Mouse (Mus musculus) skeletal muscle tissue, adult 2 months (tissue): ENCODE data around the gene Strip1.
"Not testable (repeated sequence)": the region's sequence is repeated elsewhere in the genome, so short reads cannot be mapped to it uniquely, and the experiment has no call there.

Experiments used
- DNase-seq: peaks from one replicate; pipeline ENCODE4 v3.0.0-alpha.2; 2012; ENCODE audit warnings: low read depth, low spot score

Gene Strip1

DNA sequence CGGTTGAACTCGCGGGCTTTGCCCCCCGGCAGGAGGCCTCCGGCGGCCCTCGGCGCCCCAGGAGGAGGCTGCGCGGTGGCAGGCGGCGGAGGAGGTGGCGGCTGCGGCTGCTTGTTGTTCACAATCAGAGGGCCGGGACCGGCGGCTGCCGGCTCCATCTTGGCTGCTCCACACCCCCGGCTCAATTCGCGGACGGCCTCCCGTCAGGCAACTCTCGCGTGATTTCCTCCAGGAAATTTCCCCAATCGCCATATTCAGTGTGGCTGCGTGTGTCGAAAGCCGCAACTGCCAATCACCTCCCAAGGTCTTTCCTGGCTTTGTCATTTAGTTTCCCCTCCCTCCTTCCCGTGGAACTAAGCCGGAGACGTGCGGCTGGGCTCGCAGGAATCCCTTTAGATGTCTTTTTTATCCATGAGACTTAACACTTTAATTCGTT, at the start of gene Strip1:
TSS of gene Strip1 (minus strand) at position 172 of the 436 bp plus-strand sequence.
- DNase-seq = peak; percentile 95

GRCm38 (mm10) chr3:107680790-107681576, 49.5 kb upstream of the Strip1 start:
- DNase-seq = no peak

DNA sequence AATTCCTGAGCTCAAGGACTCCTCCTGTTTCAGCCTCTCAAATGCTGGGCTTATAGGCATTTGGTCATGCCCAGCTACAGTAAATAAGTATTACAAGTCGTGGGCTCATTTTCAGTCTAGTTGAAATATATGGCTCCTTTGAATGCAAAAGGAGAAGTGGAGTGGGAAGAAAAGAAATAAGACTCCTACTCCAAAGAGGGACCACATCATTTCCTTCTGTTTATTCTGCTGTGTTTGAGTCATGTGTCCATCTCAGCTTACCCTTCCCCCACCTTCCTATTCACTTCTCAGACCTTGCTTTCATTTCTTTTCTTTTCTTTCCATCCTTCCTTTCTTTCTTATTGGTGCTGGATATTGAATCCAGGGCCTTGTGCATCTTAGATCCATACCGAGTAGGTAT, 40.0 kb upstream of the Strip1 start:
- DNase-seq = no peak

GRCm38 (mm10) chr3:107670500-107670899, 39.0 kb upstream of the Strip1 start:
- DNase-seq = no peak

DNA sequence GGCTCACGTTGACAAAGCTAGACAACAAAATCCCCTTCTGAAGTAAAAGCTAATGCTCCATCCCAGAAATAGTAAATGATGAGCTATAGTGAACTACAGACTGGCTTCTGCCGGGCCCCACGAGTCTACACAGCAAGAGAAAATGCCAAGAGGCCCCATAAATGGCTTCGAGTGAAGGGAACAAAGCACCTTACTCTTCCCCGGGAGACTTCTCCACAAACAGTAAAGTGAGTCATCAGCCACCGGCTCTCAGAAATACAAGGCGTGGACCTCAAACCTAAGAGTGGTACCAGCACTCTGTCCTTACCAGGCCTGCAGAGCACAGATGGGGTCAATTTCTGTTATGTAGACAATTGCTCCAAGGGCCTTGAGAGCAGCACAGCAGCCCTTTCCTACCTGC, 37.3 kb upstream of the Strip1 start:
- DNase-seq = no peak

DNA sequence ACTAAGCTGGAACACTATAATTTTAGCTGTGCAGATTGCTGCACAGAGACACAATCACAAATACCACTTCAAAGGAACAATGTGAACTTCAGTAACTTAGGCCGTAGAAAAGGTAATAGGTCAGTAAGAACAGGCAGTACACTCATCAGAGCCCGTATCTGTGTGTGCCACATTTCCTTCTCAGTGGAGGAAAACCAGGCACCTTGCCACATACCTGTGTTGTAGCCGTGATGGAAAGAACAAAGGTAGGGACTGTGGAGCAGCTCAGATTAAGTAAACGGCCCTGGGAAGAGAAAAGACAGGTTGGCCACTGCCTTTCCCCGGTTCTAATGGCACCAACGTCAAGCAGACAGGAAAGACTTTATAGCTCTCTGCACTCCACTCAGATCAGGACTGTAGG, 35.9 kb upstream of the Strip1 start:
- no peak for DNase-seq

DNA sequence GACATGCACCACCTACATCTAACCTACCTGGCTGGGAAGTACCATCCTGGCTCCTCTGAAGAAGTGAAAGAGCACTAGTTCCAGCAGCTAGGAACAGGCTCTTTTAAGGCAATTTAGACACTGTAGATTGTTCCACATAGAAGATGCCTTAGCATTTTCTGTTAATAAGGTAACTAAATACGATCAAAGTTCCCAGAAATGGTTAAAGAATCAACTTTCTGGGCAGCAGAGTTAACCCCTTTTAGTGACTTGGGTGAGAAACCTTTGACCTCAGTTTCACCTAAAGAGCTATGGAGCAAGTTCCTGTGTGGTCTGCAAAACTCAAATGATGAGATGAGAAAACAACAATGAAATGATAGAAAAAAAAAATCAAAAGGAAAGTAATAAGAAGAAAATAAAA, 33.1 kb upstream of the Strip1 start:
- no peak for DNase-seq

- DNase-seq = no peak
These were observed 27.5 kb upstream of the Strip1 start for GRCm38 (mm10) chr3:107659000-107659399.

DNA sequence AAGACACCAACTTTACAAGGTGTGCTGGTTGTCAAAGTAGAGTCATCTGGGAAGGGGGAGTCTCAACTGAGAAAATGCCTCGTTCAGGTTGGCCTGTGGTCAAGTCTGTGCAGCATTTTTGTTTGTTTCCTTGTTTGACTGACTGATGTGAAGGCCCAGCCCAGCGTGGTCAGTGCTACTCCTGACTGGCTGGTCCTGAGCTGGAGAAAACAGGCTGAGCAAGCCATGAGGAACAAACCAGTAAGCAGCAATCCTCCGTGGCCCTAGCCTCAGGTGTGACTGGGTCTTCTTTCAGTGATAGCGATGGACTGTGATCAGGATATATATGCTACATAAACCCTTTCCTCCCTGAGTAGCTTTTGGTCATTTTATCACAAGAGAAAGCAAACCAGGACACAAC, 25.4 kb upstream of the Strip1 start:
- no peak for DNase-seq

DNA sequence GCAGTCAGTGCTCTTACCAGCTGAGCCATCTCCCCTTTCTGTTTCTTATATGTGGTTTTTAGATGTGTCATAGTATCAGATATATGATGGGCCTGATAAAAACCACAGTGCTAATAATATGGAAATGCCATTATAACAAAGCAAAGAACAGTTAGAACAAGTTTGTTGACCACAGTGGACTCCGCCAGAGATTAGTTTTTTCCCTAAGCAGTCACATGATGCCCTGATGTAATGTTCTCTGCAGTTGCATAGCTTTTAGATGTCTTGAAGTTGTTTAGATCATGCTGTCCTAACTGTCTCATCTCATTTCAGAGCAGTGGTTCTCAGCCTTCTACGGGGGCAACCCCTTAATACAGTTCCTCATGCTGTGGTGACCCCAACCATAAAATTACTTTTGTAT, 24.7 kb upstream of the Strip1 start:
- DNase-seq = no peak

GRCm38 (mm10) chr3:107655491-107655890, 24.0 kb upstream of the Strip1 start:
- no peak for DNase-seq

DNA sequence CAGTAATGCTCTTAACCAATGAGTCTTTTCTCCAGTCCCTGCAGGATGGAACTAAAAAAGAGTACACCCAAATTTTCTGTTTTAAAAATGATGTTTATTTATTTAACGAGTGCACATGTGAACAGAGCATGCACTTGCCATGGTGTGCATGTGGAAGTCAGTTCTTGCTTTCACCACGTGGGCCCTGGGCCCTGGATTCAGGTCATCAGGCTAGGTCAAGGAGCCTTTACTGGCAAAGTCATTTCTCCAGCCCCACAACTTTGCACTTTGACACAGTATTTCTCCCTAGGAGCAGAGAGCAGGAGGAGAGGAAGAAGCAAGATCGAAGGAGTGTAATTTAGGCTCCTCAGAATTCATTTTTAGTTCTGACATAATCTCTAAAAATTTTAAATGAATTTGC, 23.4 kb upstream of the Strip1 start:
- no peak for DNase-seq

DNA sequence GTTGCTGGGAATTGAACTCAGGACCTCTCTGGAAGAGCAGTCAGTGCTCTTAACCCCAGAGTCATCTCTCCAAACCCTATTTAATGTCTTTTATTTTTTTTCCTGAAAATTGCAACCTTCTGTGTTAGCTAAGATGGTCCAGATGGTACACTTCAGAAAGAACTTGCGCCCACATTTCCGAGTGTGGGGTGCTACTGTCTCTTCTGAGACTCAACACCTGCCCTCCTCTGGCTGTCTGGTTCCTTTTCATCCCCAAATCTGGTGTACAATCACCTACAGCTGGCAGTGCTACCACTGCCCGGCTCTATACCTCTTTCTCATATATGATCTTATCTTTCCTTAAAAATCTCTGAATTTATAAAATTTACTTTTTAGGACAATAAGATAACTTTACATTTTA, 21.5 kb upstream of the Strip1 start:
- no peak for DNase-seq

- not testable (repeated sequence) for DNase-seq
These were observed 18.8 kb upstream of the Strip1 start for GRCm38 (mm10) chr3:107650276-107650675.

GRCm38 (mm10) chr3:107646947-107647346, 15.5 kb upstream of the Strip1 start:
- DNase-seq = no peak

DNA sequence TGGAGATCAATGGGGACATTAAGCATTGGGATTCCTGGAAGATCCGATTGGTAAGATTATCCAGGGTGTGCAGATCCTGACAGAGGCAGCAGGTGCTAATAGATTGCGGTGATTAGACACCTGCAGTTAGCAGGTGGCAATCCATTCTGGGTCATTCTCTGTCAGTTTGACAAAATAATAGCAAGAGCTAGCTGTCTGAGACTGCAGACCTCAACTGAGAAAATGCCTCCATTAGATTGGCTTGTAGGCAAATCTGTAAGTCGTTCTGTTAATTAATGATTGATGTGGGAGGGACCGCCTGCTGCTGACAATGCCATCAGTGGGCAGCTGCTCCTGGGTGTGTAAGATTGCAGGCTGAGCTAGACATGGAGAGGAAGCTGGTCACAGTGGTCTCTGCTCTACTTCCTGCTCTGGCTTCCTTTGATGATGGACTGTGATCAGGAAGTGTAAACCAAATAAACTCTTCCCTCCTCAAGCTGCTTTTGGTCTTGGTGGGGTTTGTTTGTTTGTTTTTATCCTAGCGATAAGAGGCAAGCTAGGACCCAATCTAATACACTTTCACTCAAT, 6.2 kb upstream of the Strip1 start:
- no peak for DNase-seq

DNA sequence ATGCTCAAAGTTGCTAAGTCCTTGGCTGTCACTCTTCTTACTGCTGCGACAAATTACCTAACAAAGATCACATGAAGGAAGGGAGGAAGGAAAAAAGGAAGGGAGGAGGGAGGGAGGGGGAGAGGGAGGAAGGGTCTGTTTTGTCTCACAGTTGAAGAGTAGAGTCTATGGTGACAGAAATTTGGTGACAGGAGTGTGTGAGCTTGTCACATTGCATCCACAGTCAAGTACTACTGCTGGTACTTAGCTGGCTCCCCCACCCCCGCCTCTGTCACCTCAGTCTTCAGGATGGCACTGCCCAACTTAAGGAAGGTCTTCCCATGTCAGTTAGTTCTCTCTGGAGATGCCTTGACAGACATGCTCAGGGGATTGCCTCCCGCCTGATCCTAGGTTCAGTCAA, 4.7 kb upstream of the Strip1 start:
- no peak for DNase-seq

DNA sequence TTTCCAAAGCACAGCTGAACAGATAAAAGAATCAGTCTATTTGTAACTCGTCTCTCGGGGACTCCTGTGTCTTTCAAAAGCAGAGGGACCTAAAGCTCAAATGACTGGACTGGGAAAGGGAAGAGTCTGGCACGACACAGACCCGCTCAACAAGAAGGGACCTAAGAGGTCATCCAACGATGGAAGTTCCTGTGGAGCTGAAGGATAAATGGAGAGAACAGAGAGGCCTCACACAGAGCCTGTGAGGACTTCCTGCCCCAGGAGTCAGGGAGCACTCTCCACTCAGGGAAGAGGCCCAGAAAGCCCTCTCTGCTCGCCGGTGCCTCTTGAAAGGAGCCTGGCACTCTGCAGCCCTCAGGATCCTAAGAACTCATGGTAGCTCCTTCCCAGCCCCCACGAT, 4.3 kb upstream of the Strip1 start:
- DNase-seq = no peak

DNA sequence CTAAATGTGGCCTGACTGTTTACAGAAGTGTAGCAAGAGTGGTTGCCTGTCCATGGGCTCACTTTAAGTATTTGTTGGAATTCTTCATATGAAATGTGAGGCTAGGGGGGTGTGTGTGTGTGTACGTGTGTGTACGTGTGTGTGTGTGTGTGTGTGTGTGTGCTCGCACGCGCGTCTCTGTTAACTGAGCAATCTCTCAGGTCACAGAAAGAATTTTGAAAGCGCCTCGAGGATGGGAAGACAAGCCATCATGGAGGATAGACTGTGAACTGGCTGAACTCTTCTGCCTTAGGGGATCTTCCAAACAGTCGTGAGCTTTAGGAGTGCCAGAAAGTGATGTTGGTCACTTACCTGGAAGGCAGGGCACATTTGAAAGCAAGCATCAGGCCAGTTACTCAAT, 2.4 kb upstream of the Strip1 start:
- no peak for DNase-seq

GRCm38 (mm10) chr3:107632786-107633185, 1.3 kb upstream of the Strip1 start:
- DNase-seq = no peak

- no peak for DNase-seq
These were observed 592 bp downstream of the Strip1 start, which contains the start of gene Gm10961 for GRCm38 (mm10) chr3:107630682-107631522. Gene Gm10961, plus strand, starts transcription at chr3:107631322.

DNA sequence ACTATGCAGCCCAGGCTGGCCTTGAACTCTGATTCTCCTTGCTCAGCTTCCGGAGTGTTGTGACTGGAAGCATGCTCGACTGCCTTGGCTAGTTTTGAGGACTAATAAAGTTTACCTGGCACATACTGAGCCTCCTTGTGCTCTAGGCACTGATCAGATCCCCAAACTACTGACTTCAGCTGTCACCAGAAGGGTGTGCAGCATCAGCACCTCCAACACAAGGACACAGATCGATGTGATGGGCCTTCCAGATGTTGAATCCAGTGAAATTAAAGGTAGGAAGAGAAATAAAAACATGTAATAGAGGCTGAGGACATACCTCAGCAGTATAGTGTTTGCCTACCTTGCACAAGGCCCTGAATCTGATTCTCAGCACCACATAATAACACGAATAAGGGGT, 2.1 kb downstream of the Strip1 start:
- DNase-seq = no peak
